Mouse (Mus musculus): ENCODE results near the gene Derl3.

GRCm38 (mm10) chr10:75915557-75915956 is 22.3 kb downstream of the Derl3 start:
- TF ChIP-seq POLR2A (IDR thresholded peaks at IDR 0.05; ENCODE audit: insufficient read depth, low read depth, low read length) (no peak), CTCF (IDR thresholded peaks at IDR 0.05; ENCODE audit: insufficient read depth, low read depth, low read length) (no peak)

Measured in olfactory bulb, adult 2 months (tissue).